Comparison of ENCODE assay signal across 8 mouse cellular contexts in the genomic region with DNA sequence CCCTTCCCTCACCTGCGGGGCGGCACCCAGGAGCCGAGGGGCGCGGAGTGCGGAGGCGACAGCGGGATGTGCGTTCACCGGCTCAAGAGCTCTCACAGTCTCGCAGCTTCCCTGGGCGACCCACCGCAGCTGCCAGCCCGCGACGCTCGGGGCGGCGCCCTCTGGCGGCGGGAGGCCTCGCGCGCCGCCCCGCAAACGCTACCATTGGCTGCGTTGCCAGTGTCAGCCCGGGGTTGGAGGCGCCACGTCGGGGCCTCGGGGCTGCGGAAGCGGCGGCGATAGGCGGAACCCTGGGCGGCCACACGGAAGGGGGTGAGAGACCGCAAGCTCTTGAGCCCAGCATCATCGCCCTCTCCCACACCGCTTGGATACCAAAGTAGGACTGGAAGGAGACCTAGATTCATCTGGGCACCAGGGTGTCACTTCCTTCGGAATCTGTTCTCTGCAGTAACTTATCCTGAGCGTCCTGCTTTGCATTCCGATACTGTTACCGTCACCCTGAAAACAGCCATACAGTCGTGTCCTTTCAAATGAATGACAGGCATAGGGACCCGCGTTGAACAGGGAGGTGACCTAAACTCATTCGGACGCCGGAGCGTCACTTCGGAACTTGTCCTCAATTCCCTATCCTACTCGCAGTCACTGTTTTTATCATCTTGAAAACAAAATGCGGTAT. TPM values are rescaled to one million over a fixed set of nuclear protein-coding genes. Genes with fewer than 3 reads are reported as not detected.
DNase-seq lines count a peak whose midpoint lies in the region; ATAC-seq and TF ChIP-seq lines count a peak whose summit lies in the region.

Gene Zc3h7a (minus strand): TSS at position 186 of the 676 bp plus-strand sequence.

- intact Hi-C loops in heart, postnatal 14 days (cut with DNase I): loop anchor here (5.0 kb wide), 2 partner anchors 139 to 304 kb away; no protein-coding TSS in a partner anchor

- no peaks in the 10 kb centered on the region for H3K9me3 ChIP-seq in ES-Bruce4 (replicated peaks; ENCODE audit: control insufficient read depth, insufficient read depth, low read length, poor library complexity, severe bottlenecking)
- no peaks in the 10 kb centered on the region for H3K9me3 ChIP-seq in forebrain, embryonic 14.5 days (replicated peaks; ENCODE audit: control insufficient read depth, low read length)
- no peaks in the 10 kb centered on the region for H3K9me3 ChIP-seq in neural tube, embryonic 15.5 days (replicated peaks)

- H3K27me3 ChIP-seq in ES-Bruce4 (ENCODE audit: control insufficient read depth, insufficient read depth, low read length, poor library complexity, severe bottlenecking): no peaks in the 10 kb centered on the region
- no peaks in the 10 kb centered on the region for H3K27me3 ChIP-seq in forebrain, embryonic 14.5 days (replicated peaks; ENCODE audit: control insufficient read depth, insufficient read depth, low read length)
- 0 out of 2 replicates have a peak, but pooled peaks cover 2% of the 10 kb centered on the region for H3K27me3 ChIP-seq in neural tube, embryonic 15.5 days (replicated peaks)

- H3K4me3 ChIP-seq in ES-Bruce4 (ENCODE audit: low read depth, low read length): peak within 1 kb of the TSS; percentile 76
- peak within 1 kb of the TSS; percentile 87 for H3K4me3 ChIP-seq in forebrain, embryonic 14.5 days (ENCODE audit: low read depth, low read length)
- peak within 1 kb of the TSS; percentile 86 for H3K4me3 ChIP-seq in neural tube, embryonic 15.5 days (replicated peaks)

- WGBS in forebrain, embryonic 14.5 days: under 1% methylated on average over 55 of the region's 57 CpGs
- under 1% methylated on average over 57 of the region's 57 CpGs for WGBS in neural tube, embryonic 15.5 days

- no peaks in the 10 kb centered on the region for H3K36me3 ChIP-seq in ES-Bruce4 (ENCODE audit: control insufficient read depth, insufficient read depth, low read length, poor library complexity, severe bottlenecking)
- H3K36me3 ChIP-seq in forebrain, embryonic 14.5 days (ENCODE audit: control insufficient read depth, insufficient read depth, low read length): no peaks in the 10 kb centered on the region
- H3K36me3 ChIP-seq in neural tube, embryonic 15.5 days: no peaks in the 10 kb centered on the region

- TF ChIP-seq POLR2A in ES-Bruce4 (IDR thresholded peaks at IDR 0.05; ENCODE audit: insufficient read depth, low read length): no peak

- no peak within 1 kb of the TSS for H3K27ac ChIP-seq in ES-Bruce4 (ENCODE audit: insufficient read depth, low read length)
- H3K27ac ChIP-seq in forebrain, embryonic 14.5 days (ENCODE audit: low read depth, low read length): peak within 1 kb of the TSS; percentile 75
- H3K27ac ChIP-seq in neural tube, embryonic 15.5 days (replicated peaks): peak within 1 kb of the TSS; percentile 91

- peak within 1 kb of the TSS; percentile 59 for H3K4me2 ChIP-seq in forebrain, embryonic 14.5 days (ENCODE audit: low read length)
- H3K4me2 ChIP-seq in neural tube, embryonic 15.5 days: peak within 1 kb of the TSS; percentile 83

- no peaks in the 10 kb centered on the region for H3K4me1 ChIP-seq in ES-Bruce4 (ENCODE audit: control insufficient read depth, insufficient read depth, low read length)
- peaks cover 8% of the 10 kb centered on the region; the same call in 1 of the 2 replicates for H3K4me1 ChIP-seq in forebrain, embryonic 14.5 days (ENCODE audit: control insufficient read depth, insufficient read depth, low read length)
- peaks cover 24% of the 10 kb centered on the region for H3K4me1 ChIP-seq in neural tube, embryonic 15.5 days

- peak; percentile 96 for ATAC-seq in cerebellum, adult (ENCODE audit: insufficient number of reproducible peaks, low FRiP score, low TSS enrichment)
- peak; percentile 94 for ATAC-seq in forebrain, embryonic 14.5 days
- ATAC-seq in neural tube, embryonic 15.5 days (ENCODE audit: low FRiP score): peak; percentile 94

- peak; percentile 90 for DNase-seq in forebrain, embryonic 14.5 days (ENCODE audit: low spot score)
- DNase-seq in heart, postnatal 14 days: peak; percentile 94 to 95
- peak; percentile 91 for DNase-seq in layer of hippocampus, adult 11-12 months (ENCODE audit: low spot score)
- DNase-seq in lung, adult 18-20 months: peak; percentile 91 to 94
- peak; percentile 87 for DNase-seq in testis, postnatal 14 days (ENCODE audit: low spot score)

- peak within 1 kb of the TSS; percentile 79 for H3K9ac ChIP-seq in ES-Bruce4 (ENCODE audit: low read depth, poor library complexity, severe bottlenecking)
- H3K9ac ChIP-seq in forebrain, embryonic 14.5 days (ENCODE audit: low read length): peak within 1 kb of the TSS; percentile 81
- H3K9ac ChIP-seq in neural tube, embryonic 15.5 days (replicated peaks): peak within 1 kb of the TSS; percentile 86

- peak; percentile 58 for TF ChIP-seq CTCF in ES-Bruce4 (IDR thresholded peaks at IDR 0.05; ENCODE audit: low read depth, low read length)

- TF ChIP-seq EP300 in ES-Bruce4 (IDR thresholded peaks at IDR 0.05; ENCODE audit: insufficient read depth, low read depth, low read length): no peak

RNA-seq across cellular contexts. Expression of gene Zc3h7a, which starts in this region (rescaled TPM):
- 89.9 and 116 TPM in 2 replicates for polyA plus RNA-seq in ES-Bruce4 (2011; ENCODE audit: insufficient read depth, insufficient read length, low read depth, missing spikeins)
- 58.0 and 71.8 TPM in 2 replicates for polyA plus RNA-seq in forebrain, embryonic 14.5 days (2014; fragmentation: Nextera tagmentation; extraction: Ambion mirVana)
- 10 to 100 TPM; 38.8 to 39.5 TPM for total RNA-seq in heart, postnatal 14 days (2021)
- 72.7 and 73.4 TPM in 2 replicates for polyA plus RNA-seq in neural tube, embryonic 15.5 days (2015; fragmentation: Nextera tagmentation; extraction: Ambion mirVana)
